Mouse (Mus musculus): ENCODE measurements at regions not wholly inside any gene's neighbourhood (a gene's known extent, or its start where the extent isn't known, plus 50 kb on each side); places are given as distances from the start of the nearest gene placed in this dataset.
"Not testable (repeated sequence)": the region's sequence is repeated elsewhere in the genome, so short reads cannot be mapped to it uniquely, and the experiment has no call there.

- not testable (repeated sequence) for H3K9me3 ChIP-seq (replicated peaks); H3K36me3 ChIP-seq (replicated peaks); H3K27me3 ChIP-seq (ENCODE audit: insufficient read depth, low read length); ATAC-seq (ENCODE audit: extremely low read depth, insufficient number of reproducible peaks, low FRiP score, poor library complexity, severe bottlenecking); DNase-seq (ENCODE audit: low spot score); H3K4me3 ChIP-seq (ENCODE audit: low read depth, low read length); H3K4me1 ChIP-seq (ENCODE audit: insufficient read depth, low read depth, low read length)
- peak; percentile 29; the same call in 1 of the 2 replicates for TF ChIP-seq CTCF (IDR thresholded peaks at IDR 0.05; ENCODE audit: low read depth, low read length)
Observed at GRCm38 (mm10) chr13:3216070-3216469, 321.8 kb upstream of the Gdi2 start.

DNA sequence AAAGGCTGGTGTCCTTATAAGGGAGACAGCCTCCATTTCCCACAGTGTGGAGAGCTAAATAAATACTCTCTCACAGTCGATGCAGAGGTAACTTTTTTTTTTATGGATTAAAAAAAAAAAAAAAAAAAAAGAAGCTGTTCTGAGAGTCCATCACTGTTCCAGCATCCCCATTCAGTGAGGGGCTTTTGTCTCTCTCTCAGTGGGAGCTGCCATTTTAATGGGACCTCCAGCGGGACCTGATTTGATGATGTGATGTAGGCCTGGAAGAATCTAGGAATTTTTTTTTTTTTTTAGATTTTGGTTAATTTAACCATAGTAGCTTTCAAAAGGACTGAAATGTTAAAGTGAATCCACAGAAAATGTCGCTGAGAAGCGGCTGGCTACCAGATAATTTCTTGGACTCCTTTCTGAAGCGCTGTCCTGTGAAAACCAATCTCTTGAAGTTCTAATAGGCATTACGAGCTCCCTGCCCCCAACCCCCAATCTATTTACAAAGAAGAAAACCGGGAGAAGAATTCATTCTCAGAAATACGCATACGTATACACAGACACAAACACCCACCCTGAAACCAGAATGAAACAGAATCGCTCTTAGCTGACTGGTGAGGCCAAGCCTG is 316.8 kb upstream of the Gdi2 start:
- not testable (repeated sequence) for H3K4me3 ChIP-seq (ENCODE audit: low read depth, low read length); H3K9me3 ChIP-seq (replicated peaks); H3K27me3 ChIP-seq (ENCODE audit: insufficient read depth, low read length); DNase-seq (ENCODE audit: low spot score); H3K4me1 ChIP-seq (ENCODE audit: insufficient read depth, low read depth, low read length); H3K36me3 ChIP-seq (replicated peaks); ATAC-seq (ENCODE audit: extremely low read depth, insufficient number of reproducible peaks, low FRiP score, poor library complexity, severe bottlenecking)

DNA sequence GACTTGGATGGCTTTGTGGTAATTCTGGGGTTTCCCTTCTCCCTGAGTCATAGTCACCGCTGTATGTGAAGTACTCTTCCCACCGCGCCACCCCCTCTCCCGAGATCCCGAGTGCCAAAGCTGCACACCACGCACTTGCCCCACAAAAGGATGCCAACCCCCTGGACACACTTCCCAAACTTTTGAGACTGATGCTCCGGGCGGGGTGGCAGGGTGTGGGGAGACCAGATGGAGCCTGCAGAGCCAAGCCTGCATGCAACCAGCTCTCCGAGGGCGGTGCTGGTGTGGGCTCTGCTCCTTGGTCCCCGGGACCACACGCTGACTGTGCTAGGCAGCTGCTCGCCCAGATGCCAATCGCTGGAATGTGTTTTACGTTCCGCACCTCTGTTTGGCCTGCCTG is 316.2 kb upstream of the Gdi2 start:
- no peaks in the 10 kb centered on the region for H3K27me3 ChIP-seq (ENCODE audit: insufficient read depth, low read length)
- H3K4me3 ChIP-seq (ENCODE audit: low read depth, low read length), result no peak overlapping the region
- H3K9me3 ChIP-seq (replicated peaks), result no peaks in the 10 kb centered on the region
- DNase-seq (ENCODE audit: low spot score) (no peak), ATAC-seq (ENCODE audit: extremely low read depth, insufficient number of reproducible peaks, low FRiP score, poor library complexity, severe bottlenecking) (no peak)
- H3K36me3 ChIP-seq (replicated peaks), result no peaks in the 10 kb centered on the region
- no peaks in the 10 kb centered on the region for H3K4me1 ChIP-seq (ENCODE audit: insufficient read depth, low read depth, low read length)
- TF ChIP-seq GATA1 (IDR thresholded peaks at IDR 0.05; ENCODE audit: borderline replicate concordance, low read length) (no peak), CTCF (IDR thresholded peaks at IDR 0.05; ENCODE audit: low read depth, low read length) (no peak), POLR2AphosphoS5 (IDR thresholded peaks at IDR 0.05; ENCODE audit: insufficient replicate concordance, low read depth, low read length) (no peak), TAL1 (conservative IDR thresholded peaks at IDR 0.05; ENCODE audit: low read depth, low read length) (no peak)

GRCm38 (mm10) chr13:3258379-3258778 is 279.5 kb upstream of the Gdi2 start:
- H3K4me3 ChIP-seq (ENCODE audit: low read depth, low read length), result no peak overlapping the region
- H3K27me3 ChIP-seq (ENCODE audit: insufficient read depth, low read length), result no peaks in the 10 kb centered on the region
- DNase-seq (ENCODE audit: low spot score) (no peak), ATAC-seq (ENCODE audit: extremely low read depth, insufficient number of reproducible peaks, low FRiP score, poor library complexity, severe bottlenecking) (no peak)
- H3K9me3 ChIP-seq (replicated peaks), result no peaks in the 10 kb centered on the region
- H3K4me1 ChIP-seq (ENCODE audit: insufficient read depth, low read depth, low read length), result no peaks in the 10 kb centered on the region
- H3K36me3 ChIP-seq (replicated peaks), result no peaks in the 10 kb centered on the region
- no peak for TF ChIP-seq POLR2AphosphoS5 (IDR thresholded peaks at IDR 0.05; ENCODE audit: insufficient replicate concordance, low read depth, low read length)
- TF ChIP-seq CTCF (IDR thresholded peaks at IDR 0.05; ENCODE audit: low read depth, low read length), result no peak
- TF ChIP-seq GATA2 (IDR thresholded peaks at IDR 0.05; ENCODE audit: borderline replicate concordance, low read depth, low read length), result no peak
- TF ChIP-seq GATA1 (IDR thresholded peaks at IDR 0.05; ENCODE audit: borderline replicate concordance, low read length), result no peak
- no peak for TF ChIP-seq TAL1 (conservative IDR thresholded peaks at IDR 0.05; ENCODE audit: low read depth, low read length)

GRCm38 (mm10) chr13:3276130-3276529 is 261.7 kb upstream of the Gdi2 start:
- not testable (repeated sequence) for H3K36me3 ChIP-seq (replicated peaks); DNase-seq (ENCODE audit: low spot score); H3K27me3 ChIP-seq (ENCODE audit: insufficient read depth, low read length); H3K4me3 ChIP-seq (ENCODE audit: low read depth, low read length); H3K9me3 ChIP-seq (replicated peaks); H3K4me1 ChIP-seq (ENCODE audit: insufficient read depth, low read depth, low read length)
- ATAC-seq (ENCODE audit: extremely low read depth, insufficient number of reproducible peaks, low FRiP score, poor library complexity, severe bottlenecking), result peak; percentile 74
